Mouse (Mus musculus) midbrain, embryonic 10.5 days (tissue): ENCODE measurements at regions not wholly inside any gene's neighbourhood (a gene's known extent, or its start where the extent isn't known, plus 50 kb on each side); places are given as distances from the start of the nearest gene placed in this dataset.

Source experiments
- DNase-seq: peaks from one replicate; pipeline ENCODE4 v3.0.0-alpha.2; 2017; ENCODE audit warnings: low spot score
- H3K27ac ChIP-seq: fragments of 300-500 bp; sonication (generic); replicated peaks from 2 replicates; pipeline ENCODE4 v1.5.1; 2016; ENCODE audit warnings: mild to moderate bottlenecking
- H3K27me3 ChIP-seq: fragments of 300-500 bp; sonication (generic); 2 replicates; pipeline ENCODE4 v1.6.1; 2016; ENCODE audit warnings: low read depth, mild to moderate bottlenecking; ENCODE audit not compliant: poor library complexity, severe bottlenecking
- H3K36me3 ChIP-seq: fragments of 300-500 bp; sonication (generic); 2 replicates; pipeline ENCODE4 v1.6.1; 2016; ENCODE audit warnings: mild to moderate bottlenecking, moderate library complexity
- H3K4me1 ChIP-seq: fragments of 300-500 bp; sonication (generic); 2 replicates; pipeline ENCODE4 v1.6.1; 2016
- H3K4me3 ChIP-seq: fragments of 300-500 bp; sonication (generic); 2 replicates; pipeline ENCODE4 v1.5.1; 2016; ENCODE audit warnings: mild to moderate bottlenecking, moderate library complexity
- H3K9me3 ChIP-seq: fragments of 300-500 bp; sonication (generic); replicated peaks from 2 replicates; pipeline ENCODE4 v1.6.1; 2016; ENCODE audit warnings: mild to moderate bottlenecking
- WGBS: fragments of 180-500 bp; shearing (Covaris S2); methylation state at CpG from one replicate; pipeline ENCODE4 v1.1.7; 2016; 5-methylcytosine and 5-hydroxymethylcytosine counted together

DNA sequence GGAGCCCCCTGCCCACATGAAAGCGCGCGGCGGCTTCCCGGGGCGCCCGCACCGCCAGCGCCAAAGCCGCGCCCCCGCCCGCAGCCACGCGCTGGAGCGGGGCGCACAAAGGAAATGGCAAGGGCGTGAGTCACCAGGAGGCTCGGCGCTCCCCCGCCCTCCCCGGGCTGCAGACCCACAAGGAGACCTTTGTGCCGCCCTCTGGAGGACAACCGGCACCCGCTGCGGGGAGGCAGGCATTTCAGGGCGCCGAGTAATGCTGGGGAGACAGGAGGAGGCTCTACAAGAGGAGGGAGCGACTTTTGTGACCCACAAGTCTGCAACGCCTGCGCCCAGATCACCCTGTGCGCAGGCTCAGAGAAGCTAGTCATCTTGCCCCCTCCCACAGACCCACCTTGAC, 234.9 kb downstream of the Opa1 start:
- Histone ChIP-seq H3K4me1 (peaks cover 29% of the 10 kb centered on the region), H3K27me3 (peaks cover 98% of the 10 kb centered on the region), H3K4me3 (peak overlapping the region; percentile 72), H3K36me3 (no peaks in the 10 kb centered on the region), H3K9me3 (no peaks in the 10 kb centered on the region), H3K27ac (peak overlapping the region; percentile 93)
- DNase-seq, result peak; percentile 78
- WGBS, result under 1% methylated on average over 32 of the region's 32 CpGs

DNA sequence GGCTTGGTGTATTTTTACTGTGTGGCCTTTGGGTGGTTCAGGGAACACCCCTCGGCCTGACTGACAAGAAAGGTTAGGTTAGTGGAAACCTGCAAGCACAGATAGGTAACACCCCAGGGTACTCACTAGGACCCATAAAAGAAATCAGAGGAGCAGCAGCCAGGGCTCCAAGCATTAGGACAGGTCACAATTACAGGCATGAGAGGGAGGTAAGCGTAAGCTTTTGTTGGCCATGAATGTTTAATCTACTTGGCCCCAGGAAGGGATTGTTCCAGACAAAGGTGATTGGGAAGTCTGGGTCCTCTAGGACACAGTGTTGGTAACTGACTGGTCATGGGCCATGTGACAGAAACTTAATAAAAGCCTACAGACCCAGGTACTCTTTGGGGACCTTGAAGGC, 235.5 kb downstream of the Opa1 start:
- DNase-seq, result no peak
- Histone ChIP-seq H3K9me3 (no peaks in the 10 kb centered on the region), H3K4me3 (peak overlapping the region; percentile 72; the same call in 1 of the 2 replicates), H3K27me3 (peaks cover 97% of the 10 kb centered on the region), H3K27ac (peak overlapping the region; percentile 93; the same call in 1 of the 2 replicates), H3K36me3 (no peaks in the 10 kb centered on the region), H3K4me1 (peaks cover 29% of the 10 kb centered on the region)
- 68% methylated on average over 2 of the region's 2 CpGs for WGBS

GRCm38 (mm10) chr16:29815200-29815599, 236.1 kb downstream of the Opa1 start:
- H3K36me3 ChIP-seq, result no peaks in the 10 kb centered on the region
- no peaks in the 10 kb centered on the region for H3K9me3 ChIP-seq
- 82% methylated on average over 2 of the region's 2 CpGs for WGBS
- no peak overlapping the region for H3K27ac ChIP-seq
- H3K4me1 ChIP-seq, result peaks cover 29% of the 10 kb centered on the region
- H3K27me3 ChIP-seq, result peaks cover 97% of the 10 kb centered on the region
- no peak for DNase-seq
- no peak overlapping the region for H3K4me3 ChIP-seq

GRCm38 (mm10) chr16:29815632-29816337, 236.7 kb downstream of the Opa1 start:
- DNase-seq, result no peak
- peaks cover 97% of the 10 kb centered on the region for H3K27me3 ChIP-seq
- H3K4me1 ChIP-seq, result peaks cover 30% of the 10 kb centered on the region

DNA sequence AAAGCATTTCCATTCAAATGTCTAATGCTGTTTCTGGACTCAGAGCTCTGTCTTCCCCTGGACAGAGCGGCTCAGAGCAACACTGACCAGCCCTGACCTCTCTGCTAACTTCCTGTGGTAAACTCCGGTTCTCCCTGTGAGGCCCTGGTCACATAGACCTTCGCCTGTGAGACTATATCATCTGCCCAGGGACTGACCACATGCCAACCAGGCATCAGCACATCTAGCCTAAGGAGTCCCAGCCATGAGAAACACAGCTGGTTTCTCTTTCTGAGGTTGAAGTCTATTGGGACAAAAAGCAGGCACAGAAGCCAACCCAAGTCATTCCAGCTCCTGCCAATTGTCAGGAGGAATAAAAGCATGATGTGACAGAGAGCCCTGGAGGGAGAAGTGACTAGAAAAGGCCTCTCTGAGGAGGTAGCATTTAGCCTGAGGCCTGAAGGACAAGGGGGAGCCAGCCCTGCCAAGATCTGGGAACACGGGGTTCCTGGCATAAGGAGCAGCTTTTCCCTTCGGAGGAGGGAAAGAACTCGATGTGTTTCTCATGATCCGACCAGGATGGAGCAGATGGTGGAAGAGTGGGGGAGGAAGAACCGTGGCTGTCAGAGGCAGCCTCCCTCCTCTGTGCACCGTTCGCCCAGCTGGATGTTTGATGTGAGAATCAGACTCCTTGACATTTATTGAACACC, 237.7 kb downstream of the Opa1 start:
- no peak for DNase-seq
- Histone ChIP-seq H3K4me3 (no peak overlapping the region), H3K9me3 (no peaks in the 10 kb centered on the region), H3K4me1 (peaks cover 33% of the 10 kb centered on the region), H3K27ac (no peak overlapping the region), H3K27me3 (peaks cover 97% of the 10 kb centered on the region), H3K36me3 (no peaks in the 10 kb centered on the region)
- WGBS, result 78% methylated on average over 10 of the region's 10 CpGs

More at GRCm38 (mm10) chr16:29815632-29816337, 236.7 kb downstream of the Opa1 start:
- H3K36me3 ChIP-seq, result no peaks in the 10 kb centered on the region
- H3K9me3 ChIP-seq, result no peaks in the 10 kb centered on the region
- 93% methylated on average over 10 of the region's 10 CpGs for WGBS
- H3K27ac ChIP-seq, result no peak overlapping the region
- H3K4me3 ChIP-seq, result no peak overlapping the region

GRCm38 (mm10) chr16:29818807-29819440, 239.8 kb downstream of the Opa1 start:
- Histone ChIP-seq H3K4me1 (peaks cover 26% of the 10 kb centered on the region), H3K9me3 (no peaks in the 10 kb centered on the region), H3K27me3 (peaks cover 90% of the 10 kb centered on the region), H3K36me3 (no peaks in the 10 kb centered on the region), H3K4me3 (no peak overlapping the region), H3K27ac (no peak overlapping the region)
- WGBS, result 76% methylated on average over 7 of the region's 7 CpGs
- no peak for DNase-seq

DNA sequence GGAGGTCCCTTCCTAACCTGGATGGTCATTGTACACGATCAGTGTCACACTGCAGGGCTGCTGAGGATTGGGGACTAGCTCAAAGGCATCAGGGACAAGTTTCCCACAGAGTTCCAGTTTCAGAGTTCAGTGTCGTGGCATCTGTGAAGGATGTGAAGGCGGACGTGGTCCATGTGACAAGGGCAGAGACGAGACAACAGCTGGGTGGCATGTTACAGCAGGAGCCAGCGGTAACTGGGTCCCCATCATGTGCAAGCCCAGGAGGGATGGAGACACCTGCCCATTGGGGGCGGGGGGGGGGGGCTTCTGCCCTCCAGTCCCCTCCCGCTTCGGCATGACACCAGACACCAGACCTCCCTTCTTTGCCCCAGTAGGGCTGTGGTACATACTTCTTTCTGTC, 241.6 kb downstream of the Opa1 start:
- WGBS, result 89% methylated on average over 9 of the region's 9 CpGs
- H3K4me1 ChIP-seq, result peaks cover 11% of the 10 kb centered on the region; the same call in 1 of the 2 replicates
- H3K27me3 ChIP-seq, result peaks cover 72% of the 10 kb centered on the region
- H3K9me3 ChIP-seq, result no peaks in the 10 kb centered on the region
- no peak for DNase-seq
- H3K4me3 ChIP-seq, result no peak overlapping the region
- H3K36me3 ChIP-seq, result no peaks in the 10 kb centered on the region
- no peak overlapping the region for H3K27ac ChIP-seq

DNA sequence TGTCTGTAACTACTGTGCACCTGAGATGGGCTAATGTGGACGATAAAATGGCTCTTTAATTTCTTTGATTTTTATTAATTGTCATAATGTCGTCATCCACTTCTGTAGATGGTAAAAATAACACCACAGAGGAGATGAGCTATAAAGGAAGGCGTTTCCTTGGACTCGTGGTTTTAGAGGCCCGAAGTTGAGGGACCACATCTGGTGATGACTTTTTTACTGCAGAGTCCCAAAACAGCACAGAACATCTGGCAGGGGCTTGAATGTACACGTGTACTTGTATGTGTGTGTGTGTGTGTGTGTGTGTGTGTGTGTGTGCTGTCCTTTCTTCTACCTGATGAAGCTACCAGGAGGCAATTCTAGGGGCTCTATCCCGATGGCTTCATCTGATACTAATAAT, 242.1 kb upstream of the Hes1 start:
- Histone ChIP-seq H3K9me3 (no peaks in the 10 kb centered on the region), H3K27ac (no peak overlapping the region), H3K27me3 (peaks cover 62% of the 10 kb centered on the region), H3K4me1 (peaks cover 11% of the 10 kb centered on the region; the same call in 1 of the 2 replicates), H3K36me3 (no peaks in the 10 kb centered on the region), H3K4me3 (no peak overlapping the region)
- WGBS, result 89% methylated on average over 7 of the region's 7 CpGs
- DNase-seq, result no peak

DNA sequence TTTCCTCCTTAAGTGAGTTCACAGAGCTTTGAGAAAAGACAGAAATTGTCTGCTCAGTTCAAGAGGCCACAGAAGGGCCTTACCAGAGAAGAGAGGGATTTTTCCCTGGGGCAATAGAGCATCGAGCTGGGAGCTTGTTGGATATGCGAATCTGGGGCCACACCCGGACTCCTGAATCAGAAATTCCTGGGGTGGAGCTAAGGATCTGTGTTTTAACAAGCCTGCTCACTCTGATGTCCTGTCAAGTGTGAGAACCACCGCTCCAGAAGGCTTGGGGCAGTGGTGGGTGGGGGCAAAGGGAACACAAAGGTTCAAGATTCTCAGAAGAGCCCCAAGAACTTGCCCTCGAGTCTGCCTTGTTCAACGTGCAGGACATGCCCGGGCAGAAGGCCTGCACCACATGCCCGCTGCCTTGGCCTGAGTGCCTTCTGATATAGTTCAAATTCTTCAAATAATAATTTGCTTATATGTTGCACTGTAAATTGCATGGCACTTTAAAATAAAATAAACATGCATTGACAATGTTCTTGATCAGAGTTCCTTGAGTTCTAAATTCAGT, 241.3 kb upstream of the Hes1 start:
- WGBS, result 82% methylated on average over 8 of the region's 8 CpGs
- H3K27ac ChIP-seq, result no peak overlapping the region
- no peak overlapping the region for H3K4me3 ChIP-seq
- peaks cover 57% of the 10 kb centered on the region for H3K27me3 ChIP-seq
- H3K9me3 ChIP-seq, result peaks cover 5% of the 10 kb centered on the region; the same call in 1 of the 2 replicates
- H3K4me1 ChIP-seq, result peaks cover 11% of the 10 kb centered on the region; the same call in 1 of the 2 replicates
- DNase-seq, result no peak
- no peaks in the 10 kb centered on the region for H3K36me3 ChIP-seq

DNA sequence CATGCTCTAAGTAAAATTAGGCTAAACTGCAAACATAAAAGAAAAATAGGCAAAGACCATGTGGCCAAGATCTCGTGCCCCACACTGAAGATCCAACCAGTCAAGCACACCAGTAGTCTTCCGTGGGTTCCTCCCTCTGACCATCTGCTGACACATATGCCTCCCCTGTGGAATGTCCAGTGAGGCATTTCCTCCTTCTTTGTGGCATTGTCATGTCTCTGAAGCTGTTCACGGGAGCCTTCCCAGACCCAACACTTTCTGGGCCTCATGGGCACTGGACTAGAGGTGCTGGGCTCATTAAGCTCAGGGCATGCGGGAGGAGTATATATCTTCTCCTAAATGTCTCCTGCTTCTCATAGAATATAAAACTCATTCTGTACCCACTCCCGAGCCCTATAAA, 237.3 kb upstream of the Hes1 start:
- WGBS, result 83% methylated on average over 5 of the region's 5 CpGs
- peaks cover 48% of the 10 kb centered on the region for H3K27me3 ChIP-seq
- DNase-seq, result no peak

DNA sequence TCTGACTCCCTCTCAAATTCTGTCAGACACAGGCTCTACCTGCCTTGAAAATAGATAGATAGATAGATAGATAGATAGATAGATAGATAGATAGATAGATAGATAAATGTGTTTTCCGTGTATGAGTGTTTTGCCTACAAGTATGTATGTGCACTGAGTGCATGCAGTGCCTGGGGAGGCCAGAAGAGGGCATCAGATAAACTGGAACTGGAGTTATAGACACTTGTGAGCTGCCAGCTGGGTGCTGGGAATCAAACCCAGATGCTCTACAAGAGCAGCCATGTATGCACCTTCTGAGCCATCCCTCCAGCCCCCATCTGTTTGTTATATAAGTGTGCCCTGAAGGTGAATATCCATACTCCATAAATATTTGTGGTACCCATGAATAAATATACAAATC, 236.4 kb upstream of the Hes1 start:
- Histone ChIP-seq H3K4me3 (no peak overlapping the region), H3K9me3 (peaks cover 8% of the 10 kb centered on the region; the same call in 1 of the 2 replicates), H3K36me3 (no peaks in the 10 kb centered on the region), H3K27ac (no peak overlapping the region), H3K4me1 (peaks cover 4% of the 10 kb centered on the region; the same call in 1 of the 2 replicates), H3K27me3 (peaks cover 43% of the 10 kb centered on the region)
- 98% methylated on average over 1 of the region's 1 CpGs for WGBS
- DNase-seq, result no peak

More for the DNA sequence above, 237.3 kb upstream of the Hes1 start:
- Histone ChIP-seq H3K4me3 (no peak overlapping the region), H3K36me3 (no peaks in the 10 kb centered on the region), H3K9me3 (peaks cover 8% of the 10 kb centered on the region; the same call in 1 of the 2 replicates), H3K27ac (no peak overlapping the region), H3K4me1 (0 out of 2 replicates have a peak, but pooled peaks cover 4% of the 10 kb centered on the region)

- Histone ChIP-seq H3K27ac (no peak overlapping the region), H3K9me3 (peaks cover 8% of the 10 kb centered on the region; the same call in 1 of the 2 replicates), H3K27me3 (peaks cover 56% of the 10 kb centered on the region), H3K4me3 (no peak overlapping the region), H3K4me1 (peaks cover 18% of the 10 kb centered on the region), H3K36me3 (no peaks in the 10 kb centered on the region)
- 90% methylated on average over 9 of the region's 9 CpGs for WGBS
- no peak for DNase-seq
Observed at GRCm38 (mm10) chr16:29829457-29829856, 234.7 kb upstream of the Hes1 start.
